Mouse (Mus musculus): ENCODE results near the gene Fyb.

GRCm38 (mm10) chr15:6551875-6552274, 29.2 kb downstream of the Fyb start:
- TF ChIP-seq CTCF (IDR thresholded peaks at IDR 0.05; ENCODE audit: low read depth), result no peak
- peak; percentile 32; the same call in 1 of the 2 replicates for TF ChIP-seq EP300 (IDR thresholded peaks at IDR 0.05; ENCODE audit: low read depth)

Data from liver, embryonic 14.5 days (tissue).